Mouse (Mus musculus) liver, adult 2 months (tissue): ENCODE data around the gene Pik3ip1.

Source experiments
- CTCF ChIP-seq: fragments of 200-500 bp; IDR thresholded peaks from 2 replicates; pipeline ENCODE4 v1.5.1; 2011; ENCODE audit warnings: low read depth, low read length, control low read depth
- POLR2A ChIP-seq: fragments of 200-500 bp; IDR thresholded peaks from 2 replicates; pipeline ENCODE4 v1.6.1; 2011; ENCODE audit warnings: low read length, control low read depth; ENCODE audit not compliant: insufficient read depth; ENCODE audit errors: extremely low read depth

DNA sequence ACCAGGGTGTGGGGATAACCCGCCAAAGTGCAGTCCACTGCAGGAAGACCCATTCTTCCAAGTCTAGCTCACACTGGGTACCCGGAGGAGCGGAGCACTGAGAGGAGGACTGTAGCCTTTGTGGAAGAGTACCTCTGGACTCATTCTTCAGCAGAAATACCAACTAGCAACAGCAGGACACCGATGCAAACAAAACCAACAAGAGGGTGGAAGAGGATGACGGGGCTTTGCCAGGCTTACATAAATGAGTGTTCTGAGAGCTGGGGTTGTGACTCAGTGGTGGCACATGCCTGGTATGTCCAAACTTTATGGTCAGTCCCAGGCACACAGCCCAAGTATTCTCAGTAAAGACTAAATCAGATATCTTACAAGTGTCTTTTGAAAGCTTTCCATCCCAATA lies 29.1 kb upstream of the Pik3ip1 start:
- TF ChIP-seq CTCF, result no peak
- no peak for TF ChIP-seq POLR2A
